Mouse (Mus musculus) cerebellum, adult 2 months (tissue): ENCODE results near the gene Gm20425.

Experiments used
- CTCF ChIP-seq: fragments of 200-500 bp; IDR thresholded peaks from 2 replicates; pipeline ENCODE4 v1.5.1; 2011; ENCODE audit warnings: low read depth, mild to moderate bottlenecking, control low read depth, low read length, moderate library complexity, borderline replicate concordance; ENCODE audit not compliant: insufficient read depth
- POLR2A ChIP-seq: fragments of 200-500 bp; IDR thresholded peaks from 2 replicates; pipeline ENCODE4 v1.6.1; 2011; ENCODE audit warnings: low read length, control low read depth, borderline replicate concordance; ENCODE audit not compliant: insufficient read depth

- TF ChIP-seq POLR2A (no peak), CTCF (no peak)
These were observed 5.4 kb downstream of the Gm20425 start for GRCm38 (mm10) chr9:103224721-103225120.
